Mouse (Mus musculus) lung, embryonic 16.5 days (tissue): ENCODE data around the gene Acot1. TPM values are rescaled to one million over a fixed set of nuclear protein-coding genes. Genes with fewer than 3 reads are reported as not detected.
A peak's percentile ranks its signal among the peaks of the same experiment; 100 is the strongest.
"Not testable (repeated sequence)": the region's sequence is repeated elsewhere in the genome, so short reads cannot be mapped to it uniquely, and the experiment has no call there.

Experiments
- ATAC-seq: fragments of 200-750 bp; cut with Nextera tagmentation; 2 replicates; pipeline ENCODE4 v1.8.0; 2017; ENCODE audit warnings: low read depth, mild to moderate bottlenecking, moderate library complexity
- H3K27ac ChIP-seq: fragments of 300-500 bp; sonication (generic); 2 replicates; pipeline ENCODE4 v1.5.1; 2014; ENCODE audit warnings: mild to moderate bottlenecking, control low read depth, low read length
- H3K27me3 ChIP-seq: fragments of 300-500 bp; sonication (generic); 2 replicates; pipeline ENCODE4 v1.6.1; 2014; ENCODE audit warnings: low read depth, low read length, mixed read lengths; ENCODE audit not compliant: control insufficient read depth, insufficient read depth
- H3K36me3 ChIP-seq: fragments of 300-500 bp; sonication (generic); 2 replicates; pipeline ENCODE4 v1.6.1; 2014; ENCODE audit warnings: low read length; ENCODE audit not compliant: control insufficient read depth, insufficient read depth
- H3K4me1 ChIP-seq: fragments of 300-500 bp; sonication (generic); replicated peaks from 2 replicates; pipeline ENCODE4 v1.6.1; 2014; ENCODE audit warnings: low read length, mixed read lengths; ENCODE audit not compliant: control insufficient read depth, insufficient read depth
- H3K4me2 ChIP-seq: fragments of 300-500 bp; sonication (generic); 2 replicates; pipeline ENCODE4 v1.6.1; 2014; ENCODE audit warnings: low read depth, low read length, control low read depth
- H3K4me3 ChIP-seq: fragments of 300-500 bp; sonication (generic); 2 replicates; pipeline ENCODE4 v1.5.1; 2014; ENCODE audit warnings: mild to moderate bottlenecking, low read length, control low read depth
- H3K9ac ChIP-seq: fragments of 300-500 bp; sonication (generic); 2 replicates; pipeline ENCODE4 v1.6.1; 2014; ENCODE audit warnings: low read length, control low read depth
- H3K9me3 ChIP-seq: fragments of 300-500 bp; sonication (generic); 2 replicates; pipeline ENCODE4 v1.6.1; 2016; ENCODE audit warnings: low read length; ENCODE audit not compliant: control insufficient read depth
- WGBS: fragments of 180-500 bp; shearing (Covaris S2); extraction: QIAGEN DNeasy Blood & Tissue Kit; methylation state at CpG from one replicate; pipeline ENCODE4 v1.1.7; 2014; 5-methylcytosine and 5-hydroxymethylcytosine counted together
- polyA plus RNA-seq: library from polyadenylated mRNA; unstranded; fragments of >200 nt; fragmentation: Nextera tagmentation; extraction: Ambion mirVana; gene quantifications from 2 replicates; pipeline ENCODE4 v1.2.1, GENCODE M21; 2015

Gene Acot1
- polyA plus RNA-seq, 1 experiment from 2014 or later = 82.2 TPM

DNA sequence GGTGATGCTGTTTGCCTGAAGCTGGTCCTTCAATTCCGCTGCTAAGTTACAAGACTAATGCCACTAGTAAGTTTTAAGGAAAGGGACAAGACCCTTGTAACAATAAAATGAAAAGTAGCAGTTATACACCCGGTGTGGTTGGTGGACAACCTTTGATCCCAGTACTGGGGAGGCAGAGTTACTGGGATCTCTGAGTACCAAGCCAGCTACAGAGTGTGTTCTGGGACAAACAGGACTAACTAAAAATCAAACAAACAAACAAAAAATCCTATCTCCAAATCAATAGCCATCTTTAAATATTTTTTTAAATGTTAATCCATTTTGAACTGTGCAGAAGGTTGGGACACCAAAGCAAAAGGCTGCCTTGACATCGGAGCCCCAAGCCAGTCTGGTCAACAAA is 911 bp downstream of the Acot1 start:
- H3K9ac ChIP-seq = peak overlapping the region; percentile 68
- no peak overlapping the region for H3K27ac ChIP-seq
- H3K9me3 ChIP-seq = no peaks in the 10 kb centered on the region
- H3K4me3 ChIP-seq = peak overlapping the region; percentile 54
- H3K4me2 ChIP-seq = peak overlapping the region; percentile 54
- no peak for ATAC-seq
- 50% methylated on average over 3 of the region's 3 CpGs for WGBS
- no peaks in the 10 kb centered on the region for H3K36me3 ChIP-seq
- H3K27me3 ChIP-seq = no peaks in the 10 kb centered on the region
- H3K4me1 ChIP-seq = peaks cover 29% of the 10 kb centered on the region

DNA sequence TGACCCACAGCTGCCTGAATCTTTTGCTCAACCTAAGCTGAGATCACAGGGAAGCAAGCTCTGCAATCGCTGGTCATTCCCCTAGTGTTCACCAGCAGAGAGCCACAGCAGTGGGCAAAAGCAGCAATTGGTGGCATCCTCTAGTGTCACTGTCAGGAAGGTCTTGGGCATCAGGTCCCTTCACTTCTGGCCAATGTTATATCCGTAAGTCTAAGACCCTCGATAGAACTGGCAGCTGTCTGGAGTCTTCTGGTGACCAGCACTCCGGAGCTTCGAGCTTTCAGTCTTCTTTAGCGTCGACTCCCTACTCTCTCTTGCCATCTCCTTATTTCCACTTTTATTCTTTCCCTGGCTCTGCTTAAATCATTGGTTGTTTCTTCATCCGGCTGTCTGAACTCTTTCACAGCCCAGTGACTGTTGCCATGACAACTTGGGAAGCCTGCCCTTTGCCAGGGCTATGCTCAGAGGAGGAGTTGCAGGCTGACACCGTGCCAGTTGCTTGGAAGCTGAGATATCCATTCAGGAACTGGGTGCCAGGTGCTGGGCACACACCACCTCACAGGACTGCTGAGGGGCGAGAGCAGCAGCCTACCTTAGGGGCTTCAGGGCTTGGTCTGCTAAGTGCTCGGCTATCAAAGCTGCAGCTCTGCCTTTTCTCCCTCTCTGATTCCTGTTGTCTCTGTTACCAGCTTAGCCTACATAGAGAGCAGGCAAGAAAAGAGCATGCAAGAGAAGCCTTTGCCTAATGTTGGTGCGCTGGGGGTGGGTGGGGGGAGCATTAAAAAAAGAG is 2.2 kb downstream of the Acot1 start:
- Histone ChIP-seq H3K9ac (peak overlapping the region; percentile 16; the same call in 1 of the 2 replicates), H3K27ac (peak overlapping the region; percentile 49), H3K4me1 (peaks cover 29% of the 10 kb centered on the region), H3K36me3 (no peaks in the 10 kb centered on the region), H3K27me3 (no peaks in the 10 kb centered on the region), H3K4me2 (peak overlapping the region; percentile 54), H3K9me3 (no peaks in the 10 kb centered on the region), H3K4me3 (peak overlapping the region; percentile 54)
- ATAC-seq = peak; percentile 61
- 26% methylated on average over 12 of the region's 12 CpGs for WGBS

DNA sequence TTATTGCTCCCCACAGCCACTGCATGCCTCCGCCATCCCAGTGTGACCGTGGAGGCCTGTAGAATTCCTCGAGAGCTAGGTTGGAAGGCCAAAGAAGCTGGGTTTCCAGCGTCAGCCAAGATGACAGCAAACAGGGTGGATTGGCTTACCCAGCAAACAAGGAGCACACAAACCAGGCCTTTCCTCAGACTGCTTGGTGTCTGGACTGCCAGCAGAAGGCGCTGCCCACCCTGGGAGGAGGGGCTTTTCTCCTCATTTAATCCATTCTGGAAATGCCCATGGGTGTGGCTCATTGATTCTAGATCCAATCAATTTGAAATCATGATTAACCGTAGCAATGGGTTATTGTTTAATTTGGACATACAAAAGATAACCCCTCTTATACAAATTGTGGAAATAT is 3.8 kb downstream of the Acot1 start:
- H3K4me2 ChIP-seq = no peak overlapping the region
- 66% methylated on average over 6 of the region's 6 CpGs for WGBS

DNA sequence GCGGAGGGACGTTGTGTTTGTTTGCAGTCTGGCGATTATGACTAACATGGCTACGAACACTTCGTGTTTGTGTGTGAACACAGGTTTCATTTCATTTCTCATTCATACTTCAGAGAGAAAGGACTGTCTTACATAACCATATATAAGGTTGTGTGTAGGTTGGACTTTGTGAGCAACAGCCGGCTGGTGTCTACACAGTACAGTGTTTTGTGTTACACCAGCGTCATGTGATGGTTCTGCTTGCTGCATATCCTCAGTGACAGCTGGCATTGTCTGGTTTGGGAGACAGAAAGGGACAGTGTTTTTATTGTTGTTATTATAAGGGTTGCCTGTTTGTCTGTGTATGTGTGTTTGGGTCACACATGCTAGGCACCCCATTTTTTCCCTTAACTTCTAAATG is 4.4 kb downstream of the Acot1 start:
- H3K36me3 ChIP-seq = peaks cover 4% of the 10 kb centered on the region; the same call in 1 of the 2 replicates
- 94% methylated on average over 7 of the region's 7 CpGs for WGBS
- no peak overlapping the region for H3K27ac ChIP-seq
- H3K27me3 ChIP-seq = no peaks in the 10 kb centered on the region
- no peak overlapping the region for H3K4me2 ChIP-seq
- H3K4me3 ChIP-seq = no peak overlapping the region
- no peak overlapping the region for H3K9ac ChIP-seq
- peaks cover 24% of the 10 kb centered on the region for H3K4me1 ChIP-seq
- no peak for ATAC-seq
- H3K9me3 ChIP-seq = no peaks in the 10 kb centered on the region

More for the DNA sequence above, 3.8 kb downstream of the Acot1 start:
- no peaks in the 10 kb centered on the region for H3K9me3 ChIP-seq
- peaks cover 29% of the 10 kb centered on the region for H3K4me1 ChIP-seq
- H3K27ac ChIP-seq = no peak overlapping the region
- no peak overlapping the region for H3K9ac ChIP-seq
- H3K4me3 ChIP-seq = no peak overlapping the region
- H3K36me3 ChIP-seq = peaks cover 4% of the 10 kb centered on the region; the same call in 1 of the 2 replicates
- no peak for ATAC-seq
- no peaks in the 10 kb centered on the region for H3K27me3 ChIP-seq

DNA sequence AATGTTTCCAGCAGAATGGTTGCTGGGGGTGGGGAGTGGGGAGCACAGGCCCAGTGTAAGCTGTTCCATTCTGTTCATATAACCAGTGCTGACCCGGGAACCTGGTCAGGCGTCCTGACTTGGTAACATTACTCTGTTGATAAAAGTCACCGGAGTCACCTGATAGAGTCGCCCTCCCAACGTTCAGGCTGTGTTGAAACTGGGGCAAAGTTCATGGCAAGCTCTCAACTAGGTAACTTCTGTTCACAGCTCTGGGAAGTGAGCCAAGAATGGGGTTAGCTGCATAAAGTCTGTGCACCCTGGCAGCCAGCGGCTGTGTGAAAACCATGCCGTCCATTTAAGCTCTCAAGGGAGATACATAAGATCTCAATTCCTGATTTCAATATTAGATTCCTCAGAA is 11.2 kb downstream of the Acot1 start:
- H3K9ac ChIP-seq, H3K4me1 ChIP-seq, H3K27ac ChIP-seq, H3K27me3 ChIP-seq, H3K4me3 ChIP-seq, H3K36me3 ChIP-seq, H3K9me3 ChIP-seq: not testable (repeated sequence)
- H3K4me2 ChIP-seq = peak overlapping the region; percentile 18; the same call in 1 of the 2 replicates
- peak; percentile 86 for ATAC-seq
- 16% methylated on average over 7 of the region's 7 CpGs for WGBS

DNA sequence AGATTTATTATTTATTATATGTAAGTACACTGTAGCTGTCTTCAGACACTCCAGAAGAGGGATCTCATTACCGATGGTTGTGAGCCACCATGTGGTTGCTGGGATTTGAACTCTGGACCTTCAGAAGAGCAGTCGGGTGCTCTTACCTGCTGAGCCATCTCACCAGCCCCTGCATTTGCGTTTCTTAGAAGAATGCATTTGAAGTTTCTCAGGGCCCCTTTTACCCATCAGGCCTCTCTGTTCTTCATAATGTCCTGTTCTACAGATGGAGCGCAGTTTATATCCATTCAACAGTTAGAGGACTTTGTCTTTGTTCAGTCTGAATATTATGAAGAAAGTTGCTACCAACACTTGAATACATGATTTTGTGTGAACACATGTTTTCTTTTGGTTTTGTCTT is 13.0 kb downstream of the Acot1 start:
- H3K4me3 ChIP-seq, H3K36me3 ChIP-seq, H3K27me3 ChIP-seq, H3K27ac ChIP-seq, H3K4me2 ChIP-seq, H3K4me1 ChIP-seq, H3K9ac ChIP-seq, ATAC-seq, H3K9me3 ChIP-seq: not testable (repeated sequence)
- 81% methylated on average over 4 of the region's 4 CpGs for WGBS

DNA sequence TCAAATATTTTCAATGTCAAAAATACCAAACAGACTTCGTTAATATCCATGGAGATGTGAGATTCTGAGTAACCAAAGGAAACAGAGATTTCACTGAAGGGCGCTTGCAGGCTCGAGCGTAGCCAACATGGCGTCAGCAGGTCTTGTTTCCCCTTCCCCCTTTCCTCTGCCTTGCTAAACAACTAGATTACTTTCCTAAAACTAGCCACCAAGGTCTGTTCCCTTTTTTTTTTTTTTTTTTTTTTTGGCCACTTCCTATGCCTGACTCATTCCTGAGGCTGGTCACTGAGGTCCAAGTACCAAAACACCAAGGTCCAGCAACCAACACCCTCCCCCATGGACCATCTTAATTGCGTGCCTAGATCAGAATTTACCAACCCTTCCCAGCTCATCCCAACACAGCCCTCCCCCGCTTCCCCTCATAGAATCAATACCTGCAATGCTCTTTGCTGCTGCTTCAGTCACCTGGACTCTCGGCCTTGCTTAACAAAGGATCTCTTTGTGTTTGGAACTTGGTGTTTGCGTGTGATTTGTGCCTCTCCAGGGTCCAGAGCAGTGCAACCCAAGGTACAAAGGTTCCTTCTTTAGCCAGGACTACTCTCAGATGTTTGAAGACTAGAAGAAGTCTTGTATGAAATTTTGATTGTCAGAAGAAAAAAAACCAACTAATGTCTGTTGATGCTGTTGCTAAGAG is 13.9 kb downstream of the Acot1 start:
- Histone ChIP-seq H3K4me1 (0 out of 2 replicates have a peak, but pooled peaks cover 2% of the 10 kb centered on the region), H3K27ac (peak overlapping the region; percentile 30), H3K27me3 (no peaks in the 10 kb centered on the region), H3K36me3 (no peaks in the 10 kb centered on the region), H3K9ac (no peak overlapping the region), H3K4me2 (no peak overlapping the region), H3K4me3 (no peak overlapping the region), H3K9me3 (no peaks in the 10 kb centered on the region)
- ATAC-seq = 0 out of 2 replicates have a peak, but pooled peaks have one; percentile 24
- 76% methylated on average over 9 of the region's 9 CpGs for whole genome bisulfite sequencing

DNA sequence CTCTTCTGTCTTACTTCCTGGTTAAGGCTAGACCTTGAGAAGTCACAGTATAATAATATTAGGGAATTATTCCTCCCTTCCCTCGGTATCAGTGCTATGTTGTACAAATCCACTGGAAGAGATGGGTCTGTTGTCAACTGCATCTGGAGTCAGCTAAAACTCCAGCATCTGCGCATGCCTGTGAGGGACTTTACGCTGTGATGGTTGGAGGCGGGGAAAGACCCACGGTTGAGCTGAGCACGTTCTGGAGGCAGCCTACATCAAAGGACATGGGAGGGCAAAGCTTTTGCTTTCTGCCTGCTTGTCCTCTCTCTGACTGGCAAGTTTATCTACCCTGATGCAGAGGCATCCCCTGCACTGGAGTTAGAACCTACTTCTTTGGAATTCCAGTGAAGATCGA is 16.6 kb downstream of the Acot1 start:
- Histone ChIP-seq H3K27ac (no peak overlapping the region), H3K4me2 (no peak overlapping the region), H3K36me3 (no peaks in the 10 kb centered on the region), H3K4me1 (no peaks in the 10 kb centered on the region), H3K27me3 (no peaks in the 10 kb centered on the region), H3K9ac (no peak overlapping the region), H3K9me3 (no peaks in the 10 kb centered on the region), H3K4me3 (no peak overlapping the region)
- WGBS = 83% methylated on average over 7 of the region's 7 CpGs
- no peak for ATAC-seq

DNA sequence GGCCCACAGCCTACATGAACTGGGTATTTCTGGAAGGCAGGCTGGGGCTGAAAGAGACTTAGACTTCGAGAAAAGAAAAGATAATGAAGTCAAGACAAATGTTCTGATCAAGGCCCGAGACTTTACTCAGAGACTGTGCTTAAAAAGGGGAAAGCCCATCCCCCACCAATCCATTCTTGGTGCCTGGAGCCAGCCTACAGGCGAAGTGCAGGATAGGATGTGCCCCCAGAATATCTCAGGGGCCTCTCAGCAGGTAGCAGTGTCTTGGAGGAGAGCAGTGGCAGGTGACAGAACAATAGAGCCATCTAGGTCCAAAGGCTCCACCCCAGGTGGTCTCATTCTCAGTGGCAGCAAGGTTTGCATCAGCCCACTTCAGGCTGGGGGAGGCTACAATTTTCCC is 19.0 kb downstream of the Acot1 start:
- not testable (repeated sequence) for ATAC-seq, H3K36me3 ChIP-seq, H3K27ac ChIP-seq, H3K9ac ChIP-seq, H3K4me3 ChIP-seq, H3K4me2 ChIP-seq, H3K27me3 ChIP-seq, H3K9me3 ChIP-seq, H3K4me1 ChIP-seq
- 76% methylated on average over 3 of the region's 3 CpGs for WGBS
